Mouse (Mus musculus): ENCODE measurements around the gene Sepsecs.
"Not testable (repeated sequence)": the region's sequence is repeated elsewhere in the genome, so short reads cannot be mapped to it uniquely, and the experiment has no call there.

Gene Sepsecs

GRCm38 (mm10) chr5:52669426-52670191, at the start of gene Sepsecs:
Sepsecs (minus strand) TSS chr5:52669708.
- DNase-seq: peak; percentile 94

GRCm38 (mm10) chr5:52716742-52717448, 47.4 kb upstream of the Sepsecs start:
- DNase-seq: no peak

- no peak for DNase-seq
Observed at GRCm38 (mm10) chr5:52712704-52713103, 43.2 kb upstream of the Sepsecs start.

- DNase-seq: no peak
Observed at GRCm38 (mm10) chr5:52704562-52704961, 35.1 kb upstream of the Sepsecs start.

GRCm38 (mm10) chr5:52697882-52698440, 28.5 kb upstream of the Sepsecs start:
- not testable (repeated sequence) for DNase-seq

GRCm38 (mm10) chr5:52697291-52697690, 27.8 kb upstream of the Sepsecs start:
- no peak for DNase-seq

- peak; percentile 58 for DNase-seq
Observed at GRCm38 (mm10) chr5:52687741-52688455, 18.4 kb upstream of the Sepsecs start.

GRCm38 (mm10) chr5:52681111-52681510, 11.6 kb upstream of the Sepsecs start:
- no peak for DNase-seq

- no peak for DNase-seq
Observed at GRCm38 (mm10) chr5:52680191-52680590, 10.7 kb upstream of the Sepsecs start.

GRCm38 (mm10) chr5:52678498-52679070, 9.1 kb upstream of the Sepsecs start:
- no peak for DNase-seq

- no peak for DNase-seq
Observed at GRCm38 (mm10) chr5:52677126-52677525, 7.6 kb upstream of the Sepsecs start.

GRCm38 (mm10) chr5:52674384-52675069, 5.0 kb upstream of the Sepsecs start:
- DNase-seq: no peak

GRCm38 (mm10) chr5:52673341-52673740, 3.8 kb upstream of the Sepsecs start:
- no peak for DNase-seq

- no peak for DNase-seq
Observed at GRCm38 (mm10) chr5:52670745-52671144, 1.2 kb upstream of the Sepsecs start.

GRCm38 (mm10) chr5:52666766-52667165, 2.7 kb downstream of the Sepsecs start:
- DNase-seq: peak; percentile 22

GRCm38 (mm10) chr5:52657957-52658356, 11.6 kb downstream of the Sepsecs start:
- DNase-seq: no peak

- no peak for DNase-seq
Observed at GRCm38 (mm10) chr5:52657336-52657735, 12.2 kb downstream of the Sepsecs start.

GRCm38 (mm10) chr5:52655992-52656391, 13.5 kb downstream of the Sepsecs start:
- peak; percentile 22 for DNase-seq

GRCm38 (mm10) chr5:52654961-52655360, 14.5 kb downstream of the Sepsecs start:
- DNase-seq: no peak

- no peak for DNase-seq
Observed at GRCm38 (mm10) chr5:52652606-52653005, 16.9 kb downstream of the Sepsecs start.

- no peak for DNase-seq
Observed at GRCm38 (mm10) chr5:52652086-52652485, 17.4 kb downstream of the Sepsecs start.

All from kidney, adult 9 months (tissue).